Mouse (Mus musculus): ENCODE results near the gene Rbm44.

- TF ChIP-seq CTCF (IDR thresholded peaks at IDR 0.05; ENCODE audit: low read depth) (no peak), EP300 (IDR thresholded peaks at IDR 0.05; ENCODE audit: low read depth) (no peak)
Measured at GRCm38 (mm10) chr1:91166798-91167197, 21.9 kb downstream of the Rbm44 start.

Measured in liver, embryonic 14.5 days (tissue).